Mouse (Mus musculus) common myeloid progenitor, adult 5-6 weeks (primary cell): ENCODE results near the gene Clp1. TPM values are rescaled to one million over a fixed set of nuclear protein-coding genes. Genes with fewer than 3 reads are reported as not detected.

Source experiments
- total RNA-seq: library from RNA; stranded (forward); fragments of 200-1000, 187-1606 nt; gene quantifications from 2 replicates; pipeline ENCODE4 v1.2.3, GENCODE M21; 2017

Gene Clp1
- total RNA-seq, 1 experiment from 2014 or later = 33.7 TPM

Other genes starting within 250 kb of the Clp1 start
- 28.7 and 29.9 TPM in 2 replicates for gene Ctnnd1, start 76.6 kb downstream of the Clp1 start, total RNA-seq
- 0.05 TPM in 1 of 2 replicates, not detected in the other for gene Btbd18, start 68.3 kb downstream of the Clp1 start, total RNA-seq
- 74.6 and 105 TPM in 2 replicates for gene Selenoh, start 56.6 kb downstream of the Clp1 start, total RNA-seq
- gene Gm28635, start 49.3 kb downstream of the Clp1 start, total RNA-seq = 6.6 TPM in 1 of 2 replicates, not detected in the other
- gene Med19, start 48.9 kb downstream of the Clp1 start, total RNA-seq = 33.2 and 39.2 TPM in 2 replicates
- gene Tmx2, start 48.2 kb downstream of the Clp1 start, total RNA-seq = 44.1 and 55.1 TPM in 2 replicates
- 28.9 and 37.0 TPM in 2 replicates for gene Zdhhc5, start 12.2 kb downstream of the Clp1 start, total RNA-seq
- gene Ypel4, start 6.7 kb upstream of the Clp1 start, total RNA-seq = 0.27 and 1.5 TPM in 2 replicates
- 2.8 TPM in 1 of 2 replicates, not detected in the other for gene Gm19426, start 16.3 kb upstream of the Clp1 start, total RNA-seq
- gene Serping1, start 48.1 kb upstream of the Clp1 start, total RNA-seq = not detected in 2 replicates
- 20.6 and 24.7 TPM in 2 replicates for gene Ube2l6, start 71.5 kb upstream of the Clp1 start, total RNA-seq
- gene Smtnl1, start 95.3 kb upstream of the Clp1 start, total RNA-seq = not detected in 2 replicates
- gene Timm10, start 99.6 kb upstream of the Clp1 start, total RNA-seq = 43.7 and 48.9 TPM in 2 replicates
- 21.0 and 23.4 TPM in 2 replicates for gene Slc43a1, start 111.5 kb upstream of the Clp1 start, total RNA-seq
- gene Rtn4rl2, start 159.4 kb upstream of the Clp1 start, total RNA-seq = not detected in 2 replicates
- gene Slc43a3, start 209.2 kb upstream of the Clp1 start, total RNA-seq = 91.9 and 105 TPM in 2 replicates